Mouse (Mus musculus): ENCODE results near the gene Upk1a. TPM values are rescaled to one million over a fixed set of nuclear protein-coding genes. Genes with fewer than 3 reads are reported as not detected.

Gene Upk1a
- polyA plus RNA-seq, 1 experiment: 23.6 TPM

DNA sequence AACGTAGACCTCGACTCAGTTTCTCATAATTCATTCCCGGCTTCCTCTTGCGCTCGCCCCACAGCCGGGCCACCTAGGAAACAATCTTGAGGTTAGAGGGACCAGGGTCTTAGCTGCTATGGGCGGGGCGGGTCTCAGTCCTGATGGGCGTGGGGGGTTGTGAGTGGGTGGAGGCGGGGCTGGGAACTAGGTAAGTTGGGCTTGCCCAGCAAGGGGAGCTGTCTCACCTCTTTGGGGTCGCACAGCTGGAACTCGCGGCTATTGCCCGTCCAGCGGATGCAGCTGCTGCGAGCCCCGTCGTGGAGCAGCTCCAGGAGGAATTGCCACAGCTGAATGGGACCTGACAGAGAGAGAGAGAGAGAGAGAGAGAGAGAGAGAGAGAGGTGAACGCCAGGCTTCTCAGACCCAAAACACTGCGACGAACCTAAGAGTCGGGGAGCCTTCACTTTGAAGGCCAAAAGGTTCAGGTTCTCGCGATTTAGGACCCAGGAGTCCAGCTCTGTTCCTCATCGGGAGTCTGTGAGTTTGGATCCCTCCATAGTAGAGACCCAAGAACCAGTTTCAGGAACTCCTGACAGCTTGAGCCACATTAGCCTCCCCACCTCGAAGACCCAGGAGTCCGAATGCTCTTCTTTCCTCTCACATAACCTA is 21.2 kb upstream of the Upk1a start:
- 6% methylated on average over 26 of the region's 27 CpGs for WGBS
- 0 out of 2 replicates have a peak, but pooled peaks cover 1% of the 10 kb centered on the region for H3K27me3 ChIP-seq (replicated peaks; ENCODE audit: control insufficient read depth, insufficient read depth, low read length)
- no peak for DNase-seq
- no peaks in the 10 kb centered on the region for H3K4me1 ChIP-seq (ENCODE audit: control insufficient read depth, insufficient read depth, low read length)
- H3K27ac ChIP-seq (ENCODE audit: insufficient read depth, low read depth, low read length): no peak overlapping the region
- H3K4me3 ChIP-seq (ENCODE audit: insufficient read depth, low read depth, low read length): no peak overlapping the region
- no peak for TF ChIP-seq POLR2A (IDR thresholded peaks at IDR 0.05; ENCODE audit: low read depth, low read length)
- TF ChIP-seq CTCF (conservative IDR thresholded peaks at IDR 0.05; ENCODE audit: insufficient read depth, insufficient read length, low read depth, low read length): no peak
- no peaks in the 10 kb centered on the region for H3K36me3 ChIP-seq (ENCODE audit: control insufficient read depth, insufficient read depth, low read length)

- no peaks in the 10 kb centered on the region for H3K27me3 ChIP-seq (replicated peaks; ENCODE audit: control insufficient read depth, insufficient read depth, low read length)
- H3K27ac ChIP-seq (ENCODE audit: insufficient read depth, low read depth, low read length): no peak overlapping the region
- H3K36me3 ChIP-seq (ENCODE audit: control insufficient read depth, insufficient read depth, low read length): no peaks in the 10 kb centered on the region
- no peak for TF ChIP-seq CTCF (conservative IDR thresholded peaks at IDR 0.05; ENCODE audit: insufficient read depth, insufficient read length, low read depth, low read length)
- peaks cover 3% of the 10 kb centered on the region; the same call in 1 of the 2 replicates for H3K4me1 ChIP-seq (ENCODE audit: control insufficient read depth, insufficient read depth, low read length)
- DNase-seq: no peak
- no peak overlapping the region for H3K4me3 ChIP-seq (ENCODE audit: insufficient read depth, low read depth, low read length)
Observed at GRCm38 (mm10) chr7:30629013-30629412, 16.4 kb upstream of the Upk1a start.

- Histone ChIP-seq H3K36me3 (ENCODE audit: control insufficient read depth, insufficient read depth, low read length) (peaks cover 3% of the 10 kb centered on the region; the same call in 1 of the 2 replicates), H3K27ac (ENCODE audit: insufficient read depth, low read depth, low read length) (no peak overlapping the region), H3K4me3 (ENCODE audit: insufficient read depth, low read depth, low read length) (no peak overlapping the region), H3K27me3 (replicated peaks; ENCODE audit: control insufficient read depth, insufficient read depth, low read length) (no peaks in the 10 kb centered on the region), H3K4me1 (ENCODE audit: control insufficient read depth, insufficient read depth, low read length) (peaks cover 3% of the 10 kb centered on the region; the same call in 1 of the 2 replicates)
- DNase-seq: no peak
- 86% methylated on average over 5 of the region's 5 CpGs for WGBS
- no peak for TF ChIP-seq CTCF (conservative IDR thresholded peaks at IDR 0.05; ENCODE audit: insufficient read depth, insufficient read length, low read depth, low read length)
- no peak for TF ChIP-seq POLR2A (IDR thresholded peaks at IDR 0.05; ENCODE audit: low read depth, low read length)
Observed at GRCm38 (mm10) chr7:30626647-30627046, 14.0 kb upstream of the Upk1a start.

DNA sequence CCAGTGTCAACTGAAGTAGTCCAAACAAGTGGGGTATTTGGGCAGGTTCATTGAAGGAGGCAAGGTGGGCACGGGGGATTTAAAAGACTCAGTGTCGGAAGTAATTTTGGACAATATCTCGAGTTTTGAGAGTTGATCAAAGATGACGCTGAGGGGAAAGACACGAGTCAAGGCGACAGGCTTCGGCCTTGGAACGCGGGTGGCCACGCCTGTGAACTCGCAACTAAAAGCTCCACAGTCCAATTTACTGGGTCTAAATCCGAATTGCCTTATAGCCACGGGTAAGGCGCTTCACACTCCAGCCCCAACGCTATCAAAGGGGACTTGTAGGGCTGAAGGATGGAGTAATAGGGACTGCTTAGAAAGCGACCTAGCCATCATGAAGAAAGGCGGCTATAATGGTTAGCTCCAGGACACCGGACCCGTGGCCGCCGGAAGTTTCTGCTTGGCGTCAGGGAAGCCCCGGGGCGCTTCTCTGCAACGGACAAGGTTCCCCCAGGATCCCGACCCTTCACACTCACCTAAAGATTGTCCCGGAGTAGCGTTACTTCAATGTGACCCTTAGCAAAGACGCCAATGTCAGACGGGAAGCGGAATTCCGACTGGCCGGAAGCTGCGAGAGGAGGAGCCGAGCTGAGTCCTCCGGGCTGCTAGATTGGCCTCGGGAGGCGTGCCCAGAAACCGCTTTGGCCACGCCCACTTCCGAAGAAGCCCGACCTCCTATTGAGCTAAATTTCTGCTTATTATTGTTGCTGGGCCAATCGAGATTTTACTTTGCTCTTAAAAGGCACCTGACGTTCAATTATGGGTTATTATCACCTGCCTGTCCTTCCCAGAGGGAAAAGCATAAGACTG is 13.1 kb upstream of the Upk1a start, which contains the start of gene Cox6b1:
TSS of gene Cox6b1 (minus strand) at position 622 of the 855 bp plus-strand sequence.
- TF ChIP-seq POLR2A (IDR thresholded peaks at IDR 0.05; ENCODE audit: low read depth, low read length) (peak; percentile 37), CTCF (conservative IDR thresholded peaks at IDR 0.05; ENCODE audit: insufficient read depth, insufficient read length, low read depth, low read length) (no peak)
- 1% methylated on average over 44 of the region's 44 CpGs for WGBS
- Histone ChIP-seq H3K27me3 (replicated peaks; ENCODE audit: control insufficient read depth, insufficient read depth, low read length) (no peaks in the 10 kb centered on the region), H3K4me3 (ENCODE audit: insufficient read depth, low read depth, low read length) (peak within 1 kb of the TSS; percentile 93), H3K4me1 (ENCODE audit: control insufficient read depth, insufficient read depth, low read length) (peaks cover 6% of the 10 kb centered on the region; the same call in 1 of the 2 replicates), H3K27ac (ENCODE audit: insufficient read depth, low read depth, low read length) (peak within 1 kb of the TSS; percentile 99), H3K36me3 (ENCODE audit: control insufficient read depth, insufficient read depth, low read length) (peaks cover 3% of the 10 kb centered on the region; the same call in 1 of the 2 replicates)
- DNase-seq: peak; percentile 94

- Histone ChIP-seq H3K36me3 (ENCODE audit: control insufficient read depth, insufficient read depth, low read length) (peaks cover 8% of the 10 kb centered on the region; the same call in 1 of the 2 replicates), H3K27ac (ENCODE audit: insufficient read depth, low read depth, low read length) (no peak overlapping the region), H3K4me3 (ENCODE audit: insufficient read depth, low read depth, low read length) (no peak overlapping the region), H3K4me1 (ENCODE audit: control insufficient read depth, insufficient read depth, low read length) (0 out of 2 replicates have a peak, but pooled peaks cover 3% of the 10 kb centered on the region), H3K27me3 (replicated peaks; ENCODE audit: control insufficient read depth, insufficient read depth, low read length) (no peaks in the 10 kb centered on the region)
- DNase-seq: no peak
- peak; percentile 60 for TF ChIP-seq CTCF (conservative IDR thresholded peaks at IDR 0.05; ENCODE audit: insufficient read depth, insufficient read length, low read depth, low read length)
- no peak for TF ChIP-seq POLR2A (IDR thresholded peaks at IDR 0.05; ENCODE audit: low read depth, low read length)
- 90% methylated on average over 3 of the region's 3 CpGs for WGBS
Observed at GRCm38 (mm10) chr7:30619202-30619601, 6.6 kb upstream of the Upk1a start.

GRCm38 (mm10) chr7:30618658-30619057 is 6.0 kb upstream of the Upk1a start:
- DNase-seq: no peak
- 94% methylated on average over 9 of the region's 9 CpGs for WGBS
- Histone ChIP-seq H3K36me3 (ENCODE audit: control insufficient read depth, insufficient read depth, low read length) (peaks cover 6% of the 10 kb centered on the region; the same call in 1 of the 2 replicates), H3K4me3 (ENCODE audit: insufficient read depth, low read depth, low read length) (no peak overlapping the region), H3K4me1 (ENCODE audit: control insufficient read depth, insufficient read depth, low read length) (0 out of 2 replicates have a peak, but pooled peaks cover 3% of the 10 kb centered on the region), H3K27me3 (replicated peaks; ENCODE audit: control insufficient read depth, insufficient read depth, low read length) (no peaks in the 10 kb centered on the region), H3K27ac (ENCODE audit: insufficient read depth, low read depth, low read length) (no peak overlapping the region)
- no peak for TF ChIP-seq CTCF (conservative IDR thresholded peaks at IDR 0.05; ENCODE audit: insufficient read depth, insufficient read length, low read depth, low read length)
- TF ChIP-seq POLR2A (IDR thresholded peaks at IDR 0.05; ENCODE audit: low read depth, low read length): no peak
